Mouse (Mus musculus): ENCODE data around the gene Nol10.

GRCm38 (mm10) chr12:17466791-17467190 lies 118.5 kb downstream of the Nol10 start:
- no peak for TF ChIP-seq CTCF (IDR thresholded peaks at IDR 0.05; ENCODE audit: extremely low read depth, insufficient read depth, low read length)
- no peak for TF ChIP-seq POLR2A (IDR thresholded peaks at IDR 0.05; ENCODE audit: extremely low read depth, insufficient read depth, low read length)

Data from cortical plate, adult 2 months (tissue).